Mouse (Mus musculus): ENCODE measurements around the gene Lama2. TPM values are rescaled to one million over a fixed set of nuclear protein-coding genes. Genes with fewer than 3 reads are reported as not detected.
A peak's percentile ranks its signal among the peaks of the same experiment; 100 is the strongest.

Gene Lama2
- polyA plus RNA-seq, 1 experiment from 2014 or later = 14.0 TPM

- H3K9me3 ChIP-seq (replicated peaks) = no peaks in the 10 kb centered on the region
- H3K9ac ChIP-seq = no peak overlapping the region
- H3K4me3 ChIP-seq (replicated peaks) = no peak overlapping the region
- WGBS = 71% methylated on average over 6 of the region's 6 CpGs
- no peaks in the 10 kb centered on the region for H3K36me3 ChIP-seq
- ATAC-seq (replicated peaks; ENCODE audit: low FRiP score) = no peak
- H3K27me3 ChIP-seq = no peaks in the 10 kb centered on the region
- H3K4me1 ChIP-seq = peaks cover 4% of the 10 kb centered on the region; the same call in 1 of the 2 replicates
- no peak overlapping the region for H3K4me2 ChIP-seq
- H3K27ac ChIP-seq = no peak overlapping the region
Observed at GRCm38 (mm10) chr10:27222639-27223315, 396.8 kb downstream of the Lama2 start.

- Histone ChIP-seq H3K27me3 (no peaks in the 10 kb centered on the region), H3K9me3 (replicated peaks) (no peaks in the 10 kb centered on the region), H3K4me1 (peaks cover 4% of the 10 kb centered on the region; the same call in 1 of the 2 replicates), H3K4me2 (no peak overlapping the region), H3K27ac (no peak overlapping the region), H3K36me3 (no peaks in the 10 kb centered on the region), H3K9ac (no peak overlapping the region), H3K4me3 (replicated peaks) (no peak overlapping the region)
- 62% methylated on average over 1 of the region's 1 CpGs for WGBS
- no peak for ATAC-seq (replicated peaks; ENCODE audit: low FRiP score)
Observed at GRCm38 (mm10) chr10:27219698-27220097, 399.9 kb downstream of the Lama2 start.

- whole genome bisulfite sequencing = 19% methylated on average over 12 of the region's 12 CpGs
- no peak for ATAC-seq (replicated peaks; ENCODE audit: low FRiP score)
Observed at GRCm38 (mm10) chr10:27207320-27207719, 412.2 kb downstream of the Lama2 start.

GRCm38 (mm10) chr10:27198443-27198842 lies 421.1 kb downstream of the Lama2 start:
- no peaks in the 10 kb centered on the region for H3K9me3 ChIP-seq (replicated peaks)
- no peak for ATAC-seq (replicated peaks; ENCODE audit: low FRiP score)
- H3K4me1 ChIP-seq = no peaks in the 10 kb centered on the region
- H3K4me2 ChIP-seq = no peak overlapping the region
- H3K36me3 ChIP-seq = no peaks in the 10 kb centered on the region
- no peak overlapping the region for H3K9ac ChIP-seq
- H3K27ac ChIP-seq = no peak overlapping the region
- H3K27me3 ChIP-seq = no peaks in the 10 kb centered on the region
- 29% methylated on average over 1 of the region's 1 CpGs for WGBS
- H3K4me3 ChIP-seq (replicated peaks) = no peak overlapping the region

More at GRCm38 (mm10) chr10:27207320-27207719, 412.2 kb downstream of the Lama2 start:
- H3K4me2 ChIP-seq = no peak overlapping the region
- H3K27ac ChIP-seq = no peak overlapping the region
- H3K9me3 ChIP-seq (replicated peaks) = no peaks in the 10 kb centered on the region
- H3K4me1 ChIP-seq = no peaks in the 10 kb centered on the region
- H3K9ac ChIP-seq = no peak overlapping the region
- H3K27me3 ChIP-seq = peaks cover 3% of the 10 kb centered on the region; the same call in 1 of the 2 replicates
- no peak overlapping the region for H3K4me3 ChIP-seq (replicated peaks)
- no peaks in the 10 kb centered on the region for H3K36me3 ChIP-seq

- Histone ChIP-seq H3K9ac (no peak overlapping the region), H3K9me3 (replicated peaks) (no peaks in the 10 kb centered on the region), H3K36me3 (no peaks in the 10 kb centered on the region), H3K27me3 (no peaks in the 10 kb centered on the region), H3K4me2 (no peak overlapping the region), H3K27ac (no peak overlapping the region), H3K4me3 (replicated peaks) (no peak overlapping the region), H3K4me1 (no peaks in the 10 kb centered on the region)
- 92% methylated on average over 8 of the region's 8 CpGs for WGBS
- ATAC-seq (replicated peaks; ENCODE audit: low FRiP score) = no peak
Observed at GRCm38 (mm10) chr10:27193986-27194908, 425.3 kb downstream of the Lama2 start.

- WGBS = 70% methylated on average over 9 of the region's 9 CpGs
- H3K9me3 ChIP-seq (replicated peaks) = no peaks in the 10 kb centered on the region
- no peak overlapping the region for H3K27ac ChIP-seq
- H3K4me1 ChIP-seq = no peaks in the 10 kb centered on the region
- H3K36me3 ChIP-seq = no peaks in the 10 kb centered on the region
- no peak overlapping the region for H3K9ac ChIP-seq
- H3K4me3 ChIP-seq (replicated peaks) = no peak overlapping the region
- ATAC-seq (replicated peaks; ENCODE audit: low FRiP score) = no peak
- no peak overlapping the region for H3K4me2 ChIP-seq
- no peaks in the 10 kb centered on the region for H3K27me3 ChIP-seq
Observed at GRCm38 (mm10) chr10:27188630-27189365, 430.8 kb downstream of the Lama2 start.

- H3K27ac ChIP-seq = no peak overlapping the region
- H3K4me3 ChIP-seq (replicated peaks) = no peak overlapping the region
- 84% methylated on average over 5 of the region's 5 CpGs for WGBS
- H3K9ac ChIP-seq = no peak overlapping the region
- H3K4me2 ChIP-seq = no peak overlapping the region
- no peaks in the 10 kb centered on the region for H3K9me3 ChIP-seq (replicated peaks)
- no peaks in the 10 kb centered on the region for H3K27me3 ChIP-seq
- no peaks in the 10 kb centered on the region for H3K36me3 ChIP-seq
- H3K4me1 ChIP-seq = no peaks in the 10 kb centered on the region
- no peak for ATAC-seq (replicated peaks; ENCODE audit: low FRiP score)
Observed at GRCm38 (mm10) chr10:27184185-27184584, 435.4 kb downstream of the Lama2 start.

- Histone ChIP-seq H3K9ac (no peak overlapping the region), H3K4me2 (no peak overlapping the region), H3K27ac (no peak overlapping the region), H3K4me3 (replicated peaks) (no peak overlapping the region), H3K36me3 (no peaks in the 10 kb centered on the region), H3K27me3 (no peaks in the 10 kb centered on the region), H3K9me3 (replicated peaks) (no peaks in the 10 kb centered on the region), H3K4me1 (no peaks in the 10 kb centered on the region)
- WGBS = 84% methylated on average over 2 of the region's 2 CpGs
- no peak for ATAC-seq (replicated peaks; ENCODE audit: low FRiP score)
Observed at GRCm38 (mm10) chr10:27174271-27174670, 445.3 kb downstream of the Lama2 start.

GRCm38 (mm10) chr10:27164738-27165137 lies 454.8 kb downstream of the Lama2 start:
- H3K4me3 ChIP-seq (replicated peaks) = no peak overlapping the region
- H3K9ac ChIP-seq = no peak overlapping the region
- H3K9me3 ChIP-seq (replicated peaks) = no peaks in the 10 kb centered on the region
- no peaks in the 10 kb centered on the region for H3K4me1 ChIP-seq
- H3K36me3 ChIP-seq = no peaks in the 10 kb centered on the region
- 82% methylated on average over 3 of the region's 3 CpGs for WGBS
- no peak for ATAC-seq (replicated peaks; ENCODE audit: low FRiP score)
- H3K4me2 ChIP-seq = no peak overlapping the region
- no peak overlapping the region for H3K27ac ChIP-seq
- no peaks in the 10 kb centered on the region for H3K27me3 ChIP-seq

- H3K4me1 ChIP-seq = no peaks in the 10 kb centered on the region
- no peak overlapping the region for H3K4me2 ChIP-seq
- H3K27me3 ChIP-seq = no peaks in the 10 kb centered on the region
- no peak overlapping the region for H3K9ac ChIP-seq
- H3K36me3 ChIP-seq = no peaks in the 10 kb centered on the region
- no peak overlapping the region for H3K4me3 ChIP-seq (replicated peaks)
- H3K27ac ChIP-seq = no peak overlapping the region
- 89% methylated on average over 2 of the region's 2 CpGs for WGBS
- no peak for ATAC-seq (replicated peaks; ENCODE audit: low FRiP score)
- H3K9me3 ChIP-seq (replicated peaks) = no peaks in the 10 kb centered on the region
Observed at GRCm38 (mm10) chr10:27162364-27162763, 457.2 kb downstream of the Lama2 start.

- WGBS = 93% methylated on average over 3 of the region's 3 CpGs
- H3K36me3 ChIP-seq = no peaks in the 10 kb centered on the region
- H3K27me3 ChIP-seq = no peaks in the 10 kb centered on the region
- no peaks in the 10 kb centered on the region for H3K9me3 ChIP-seq (replicated peaks)
- no peak for ATAC-seq (replicated peaks; ENCODE audit: low FRiP score)
- no peak overlapping the region for H3K27ac ChIP-seq
- no peak overlapping the region for H3K4me3 ChIP-seq (replicated peaks)
- H3K4me1 ChIP-seq = 0 out of 2 replicates have a peak, but pooled peaks cover 3% of the 10 kb centered on the region
- H3K4me2 ChIP-seq = no peak overlapping the region
- H3K9ac ChIP-seq = no peak overlapping the region
Observed at GRCm38 (mm10) chr10:27150220-27150619, 469.3 kb downstream of the Lama2 start.

- H3K4me3 ChIP-seq (replicated peaks) = no peak overlapping the region
- no peaks in the 10 kb centered on the region for H3K36me3 ChIP-seq
- H3K4me1 ChIP-seq = peaks cover 3% of the 10 kb centered on the region; the same call in 1 of the 2 replicates
- no peak overlapping the region for H3K27ac ChIP-seq
- peak; percentile 46 for ATAC-seq (replicated peaks; ENCODE audit: low FRiP score)
- WGBS = 11% methylated on average over 3 of the region's 3 CpGs
- no peak overlapping the region for H3K9ac ChIP-seq
- H3K27me3 ChIP-seq = 0 out of 2 replicates have a peak, but pooled peaks cover 2% of the 10 kb centered on the region
- no peak overlapping the region for H3K4me2 ChIP-seq
- no peaks in the 10 kb centered on the region for H3K9me3 ChIP-seq (replicated peaks)
Observed at GRCm38 (mm10) chr10:27140422-27140821, 479.1 kb downstream of the Lama2 start.

Measured in kidney, embryonic 15.5 days (tissue).